Mouse (Mus musculus): ENCODE results near the gene Ovol1. TPM values are rescaled to one million over a fixed set of nuclear protein-coding genes. Genes with fewer than 3 reads are reported as not detected.

The Ovol1 gene
- polyA plus RNA-seq (2015; fragmentation: Nextera tagmentation; extraction: Ambion mirVana): 0.11 TPM in 1 of 2 replicates, not detected in the other

DNA sequence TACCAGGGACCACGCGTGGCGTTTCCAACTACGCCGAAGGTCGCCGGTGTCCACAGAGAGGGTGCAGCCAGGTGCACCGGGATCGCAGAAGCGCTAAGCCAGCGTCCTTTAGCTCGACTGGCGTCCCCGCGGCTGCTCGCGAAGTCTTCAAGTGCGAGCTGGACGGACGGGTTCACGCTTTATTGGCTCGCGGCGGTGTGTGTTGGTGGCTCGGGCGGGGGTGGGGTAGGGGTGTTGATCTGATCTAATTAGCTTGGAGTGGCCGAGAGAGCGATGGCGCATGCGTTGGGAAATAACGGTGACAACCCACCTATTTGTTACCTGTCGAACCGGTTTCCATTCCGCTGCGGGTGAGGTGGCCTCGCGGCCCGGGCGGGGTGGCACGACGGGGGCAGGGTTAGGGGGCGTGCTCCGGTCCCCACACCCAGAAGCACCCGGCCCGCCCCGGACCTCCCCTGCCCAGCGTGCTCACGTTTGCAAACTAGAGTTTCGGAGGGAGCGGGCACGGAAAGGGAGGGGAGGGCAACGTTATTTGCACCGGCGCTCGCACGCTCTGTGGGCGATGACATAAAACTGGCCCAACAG, at the start of gene Ovol1:
Ovol1 (minus strand) TSS at position 190 of the 585 bp plus-strand sequence.
- Histone ChIP-seq H3K9ac (ENCODE audit: low read depth, low read length) (peak within 1 kb of the TSS; percentile 45; the same call in 1 of the 2 replicates), H3K27me3 (ENCODE audit: control insufficient read depth, insufficient read depth, low read depth, low read length) (peaks cover 63% of the 10 kb centered on the region), H3K4me2 (ENCODE audit: low read length) (peak within 1 kb of the TSS; percentile 82), H3K4me1 (ENCODE audit: control insufficient read depth, insufficient read depth, low read length) (peaks cover 14% of the 10 kb centered on the region), H3K27ac (ENCODE audit: low read length) (no peak within 1 kb of the TSS), H3K36me3 (ENCODE audit: control insufficient read depth, insufficient read depth, low read length) (no peaks in the 10 kb centered on the region), H3K9me3 (replicated peaks; ENCODE audit: control insufficient read depth, low read length, poor library complexity, severe bottlenecking) (no peaks in the 10 kb centered on the region), H3K4me3 (ENCODE audit: low read depth, low read length) (peak within 1 kb of the TSS; percentile 38)
- no peak for ATAC-seq
- WGBS: under 1% methylated on average over 57 of the region's 57 CpGs

DNA sequence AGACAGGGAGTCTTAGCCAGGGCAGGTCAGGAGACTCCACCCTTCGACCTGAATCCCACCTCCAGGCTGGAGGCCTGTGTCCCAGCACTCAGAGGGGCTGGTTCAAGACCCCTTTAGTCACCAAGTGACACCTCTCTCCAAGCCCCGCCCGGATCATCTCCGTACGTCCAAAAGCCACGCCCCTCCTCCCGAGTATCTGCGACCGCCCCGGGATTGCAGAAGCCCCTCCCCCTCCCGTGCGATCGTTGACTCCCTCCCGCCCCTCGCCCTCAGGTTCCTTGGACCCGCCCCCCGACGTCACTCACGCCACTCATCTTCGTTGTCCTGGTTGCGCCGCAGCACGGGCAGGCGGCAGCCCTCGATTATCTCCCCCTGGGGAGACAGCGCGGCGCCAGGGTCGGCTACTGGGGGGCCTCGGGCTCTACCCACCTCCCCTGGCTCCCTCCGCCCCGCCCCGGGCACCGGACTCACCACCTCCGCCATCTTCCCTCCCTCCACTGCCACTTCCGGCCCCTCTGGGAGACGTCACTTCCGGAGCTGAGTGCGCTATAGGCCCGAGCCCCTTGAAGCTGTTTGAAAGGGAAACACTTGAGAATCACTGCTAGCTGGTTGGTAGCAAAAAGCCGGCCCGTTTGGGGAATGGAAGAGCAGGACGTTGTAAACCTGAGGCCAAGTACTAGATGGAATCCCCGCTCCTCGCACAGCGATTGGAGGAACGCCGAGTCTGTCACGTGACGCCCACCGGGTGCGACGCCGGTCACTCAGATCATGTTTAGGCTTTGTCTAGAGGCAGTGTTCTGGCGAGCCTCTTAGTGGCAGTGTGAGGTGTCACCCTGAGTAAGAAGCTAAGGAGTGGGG, 49.3 kb upstream of the Ovol1 start, which contains the start of gene Kat5:
Kat5 (minus strand) TSS at position 691 of the 858 bp plus-strand sequence.
- no peaks in the 10 kb centered on the region for H3K27me3 ChIP-seq (ENCODE audit: control insufficient read depth, insufficient read depth, low read depth, low read length)
- ATAC-seq: peak; percentile 94
- under 1% methylated on average over 54 of the region's 55 CpGs for WGBS

DNA sequence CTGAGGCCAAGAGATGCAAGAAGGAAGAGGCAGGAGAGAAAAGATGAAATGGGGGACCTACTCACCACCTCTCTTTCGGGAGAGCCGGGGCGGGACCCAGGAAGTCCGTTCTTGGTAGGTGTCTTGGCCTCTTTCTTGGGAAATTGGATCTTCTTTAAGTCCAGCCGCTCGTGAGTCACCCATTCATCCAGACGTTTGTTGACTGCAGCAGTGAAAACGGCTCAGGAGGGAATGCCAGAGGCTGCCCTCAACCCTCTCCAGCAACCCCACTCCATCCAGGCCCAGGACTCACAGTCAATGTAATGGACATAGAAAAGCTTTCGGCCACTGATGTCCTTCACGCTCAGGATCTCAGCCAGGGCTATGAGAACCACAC, 48.7 kb upstream of the Ovol1 start:
- Histone ChIP-seq H3K4me1 (ENCODE audit: control insufficient read depth, insufficient read depth, low read length) (peaks cover 22% of the 10 kb centered on the region), H3K9me3 (replicated peaks; ENCODE audit: control insufficient read depth, low read length, poor library complexity, severe bottlenecking) (no peaks in the 10 kb centered on the region), H3K4me2 (ENCODE audit: low read length) (peak overlapping the region; percentile 61), H3K27ac (ENCODE audit: low read length) (peak overlapping the region; percentile 99), H3K9ac (ENCODE audit: low read depth, low read length) (peak overlapping the region; percentile 87), H3K36me3 (ENCODE audit: control insufficient read depth, insufficient read depth, low read length) (peaks cover 32% of the 10 kb centered on the region), H3K4me3 (ENCODE audit: low read depth, low read length) (peak overlapping the region; percentile 69), H3K27me3 (ENCODE audit: control insufficient read depth, insufficient read depth, low read depth, low read length) (no peaks in the 10 kb centered on the region)
- ATAC-seq: no peak
- 58% methylated on average over 10 of the region's 10 CpGs for WGBS

More for the DNA sequence above, 49.3 kb upstream of the Ovol1 start, which contains the start of gene Kat5:
- peak within 1 kb of the TSS; percentile 87 for H3K9ac ChIP-seq (ENCODE audit: low read depth, low read length)
- peak within 1 kb of the TSS; percentile 99 for H3K27ac ChIP-seq (ENCODE audit: low read length)
- peaks cover 27% of the 10 kb centered on the region for H3K36me3 ChIP-seq (ENCODE audit: control insufficient read depth, insufficient read depth, low read length)
- peaks cover 22% of the 10 kb centered on the region for H3K4me1 ChIP-seq (ENCODE audit: control insufficient read depth, insufficient read depth, low read length)
- no peaks in the 10 kb centered on the region for H3K9me3 ChIP-seq (replicated peaks; ENCODE audit: control insufficient read depth, low read length, poor library complexity, severe bottlenecking)
- H3K4me2 ChIP-seq (ENCODE audit: low read length): peak within 1 kb of the TSS; percentile 61
- H3K4me3 ChIP-seq (ENCODE audit: low read depth, low read length): peak within 1 kb of the TSS; percentile 69

DNA sequence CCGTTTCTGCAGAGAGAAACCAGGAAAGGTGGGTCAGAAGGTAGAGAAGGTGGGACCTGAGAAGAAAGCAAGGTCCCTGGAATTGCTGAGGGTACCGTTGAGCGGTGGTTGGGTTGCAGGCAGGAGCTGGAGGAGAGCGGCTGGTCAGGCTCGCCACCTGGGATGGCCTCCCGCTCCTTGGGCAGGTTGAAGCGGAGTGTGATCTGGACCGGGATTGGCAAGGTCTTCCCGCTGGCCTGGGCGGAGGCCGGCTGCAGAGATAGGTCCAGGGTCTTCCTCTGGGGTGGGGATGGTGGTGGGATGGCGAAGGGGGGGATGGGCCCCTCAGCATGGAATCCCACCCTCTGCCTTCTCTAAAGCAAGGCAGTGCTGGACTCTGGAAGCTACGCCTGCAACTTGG, 48.3 kb upstream of the Ovol1 start:
- peak overlapping the region; percentile 99; the same call in 1 of the 2 replicates for H3K27ac ChIP-seq (ENCODE audit: low read length)
- 97% methylated on average over 13 of the region's 13 CpGs for WGBS
- peaks cover 35% of the 10 kb centered on the region for H3K36me3 ChIP-seq (ENCODE audit: control insufficient read depth, insufficient read depth, low read length)

DNA sequence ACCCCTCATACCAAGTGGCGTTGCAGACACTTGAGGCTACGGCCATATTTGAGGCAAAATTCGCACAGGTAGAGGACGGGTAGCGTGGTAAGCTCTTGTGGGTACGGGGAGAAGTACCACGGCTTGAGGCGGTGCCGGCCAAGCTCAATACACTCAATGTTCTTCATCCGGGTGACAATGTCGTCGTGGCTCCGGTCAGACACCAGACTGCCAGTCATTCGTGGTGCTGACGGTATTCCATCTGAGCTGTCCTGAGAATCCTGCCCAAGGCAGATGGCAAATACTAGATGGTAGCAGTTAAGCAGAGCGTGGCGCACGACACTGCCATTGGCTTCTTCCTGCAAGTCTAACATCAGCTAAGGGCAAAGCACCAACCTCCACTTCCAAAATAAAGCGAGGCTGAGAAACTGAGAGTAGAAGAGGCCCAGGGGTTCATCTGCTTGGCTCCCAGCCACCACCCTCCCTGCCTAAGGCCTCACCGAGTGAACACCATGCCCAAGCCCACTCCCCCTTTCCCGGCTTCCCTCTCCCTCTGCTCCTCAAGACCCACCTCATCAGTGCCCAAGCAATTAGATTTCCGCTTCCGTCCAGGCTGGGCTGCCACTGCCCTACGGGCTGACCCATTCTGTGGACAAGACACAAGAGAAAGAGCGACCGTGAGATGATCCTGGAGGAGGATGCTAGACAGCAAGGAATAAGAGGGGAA, 47.4 kb upstream of the Ovol1 start:
- Histone ChIP-seq H3K9me3 (replicated peaks; ENCODE audit: control insufficient read depth, low read length, poor library complexity, severe bottlenecking) (no peaks in the 10 kb centered on the region), H3K4me3 (ENCODE audit: low read depth, low read length) (no peak overlapping the region), H3K27me3 (ENCODE audit: control insufficient read depth, insufficient read depth, low read depth, low read length) (no peaks in the 10 kb centered on the region), H3K27ac (ENCODE audit: low read length) (no peak overlapping the region), H3K4me2 (ENCODE audit: low read length) (peak overlapping the region; percentile 61; the same call in 1 of the 2 replicates), H3K9ac (ENCODE audit: low read depth, low read length) (0 out of 2 replicates have a peak overlapping the region, but pooled peaks have one; percentile 30), H3K4me1 (ENCODE audit: control insufficient read depth, insufficient read depth, low read length) (peaks cover 28% of the 10 kb centered on the region), H3K36me3 (ENCODE audit: control insufficient read depth, insufficient read depth, low read length) (peaks cover 44% of the 10 kb centered on the region)
- ATAC-seq: no peak
- 93% methylated on average over 26 of the region's 26 CpGs for WGBS

More for the DNA sequence above, 48.3 kb upstream of the Ovol1 start:
- no peaks in the 10 kb centered on the region for H3K27me3 ChIP-seq (ENCODE audit: control insufficient read depth, insufficient read depth, low read depth, low read length)
- no peaks in the 10 kb centered on the region for H3K9me3 ChIP-seq (replicated peaks; ENCODE audit: control insufficient read depth, low read length, poor library complexity, severe bottlenecking)
- peak overlapping the region; percentile 87; the same call in 1 of the 2 replicates for H3K9ac ChIP-seq (ENCODE audit: low read depth, low read length)
- no peak; the same call in 1 of the 2 replicates for ATAC-seq
- H3K4me3 ChIP-seq (ENCODE audit: low read depth, low read length): peak overlapping the region; percentile 69
- H3K4me2 ChIP-seq (ENCODE audit: low read length): peak overlapping the region; percentile 61
- peaks cover 22% of the 10 kb centered on the region for H3K4me1 ChIP-seq (ENCODE audit: control insufficient read depth, insufficient read depth, low read length)

DNA sequence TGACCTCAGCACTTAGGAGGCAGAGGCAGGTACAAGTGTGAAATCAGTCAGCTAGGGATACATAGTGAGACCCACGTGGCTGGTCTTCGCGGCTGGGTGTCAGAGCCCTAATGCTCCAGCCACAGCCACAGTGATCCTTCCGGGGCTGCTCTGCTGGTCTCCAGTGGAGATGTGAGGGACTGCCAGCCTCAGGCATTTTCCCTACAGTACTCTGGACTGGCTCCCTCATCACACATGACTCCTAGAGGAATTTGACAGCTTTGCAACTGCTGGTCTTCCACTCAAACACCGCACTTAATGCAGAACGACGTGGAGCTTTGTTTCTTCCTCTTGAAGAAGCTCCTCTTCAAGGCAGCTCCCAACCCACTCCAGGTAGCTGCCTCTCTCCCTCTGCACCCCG, 45.8 kb upstream of the Ovol1 start:
- H3K9ac ChIP-seq (ENCODE audit: low read depth, low read length): no peak overlapping the region
- H3K27me3 ChIP-seq (ENCODE audit: control insufficient read depth, insufficient read depth, low read depth, low read length): no peaks in the 10 kb centered on the region
- H3K4me3 ChIP-seq (ENCODE audit: low read depth, low read length): no peak overlapping the region
- no peak overlapping the region for H3K27ac ChIP-seq (ENCODE audit: low read length)
- peaks cover 39% of the 10 kb centered on the region for H3K4me1 ChIP-seq (ENCODE audit: control insufficient read depth, insufficient read depth, low read length)
- peaks cover 44% of the 10 kb centered on the region for H3K36me3 ChIP-seq (ENCODE audit: control insufficient read depth, insufficient read depth, low read length)
- no peaks in the 10 kb centered on the region for H3K9me3 ChIP-seq (replicated peaks; ENCODE audit: control insufficient read depth, low read length, poor library complexity, severe bottlenecking)
- WGBS: 83% methylated on average over 8 of the region's 8 CpGs
- no peak for ATAC-seq
- no peak overlapping the region for H3K4me2 ChIP-seq (ENCODE audit: low read length)

DNA sequence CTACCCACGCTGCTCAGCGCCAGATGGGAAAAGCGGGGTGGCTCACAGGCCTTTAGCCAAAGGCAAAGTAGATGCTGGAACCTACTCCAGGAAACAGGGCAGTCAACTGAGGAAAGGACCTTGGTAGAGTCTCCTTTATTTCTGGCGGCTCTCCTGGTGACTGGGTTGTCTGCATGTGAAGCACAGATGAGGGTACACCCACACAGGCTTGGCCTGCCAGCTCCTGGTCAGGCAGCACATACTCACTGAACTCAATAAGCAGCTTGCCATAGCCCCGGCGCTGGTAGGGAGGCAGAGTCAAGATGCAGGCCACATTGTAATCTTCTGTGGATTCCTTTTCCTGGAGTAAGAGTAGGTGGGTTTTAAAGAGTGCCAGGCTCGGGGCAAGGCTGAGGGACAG, 44.7 kb upstream of the Ovol1 start:
- Histone ChIP-seq H3K9me3 (replicated peaks; ENCODE audit: control insufficient read depth, low read length, poor library complexity, severe bottlenecking) (no peaks in the 10 kb centered on the region), H3K9ac (ENCODE audit: low read depth, low read length) (no peak overlapping the region), H3K4me1 (ENCODE audit: control insufficient read depth, insufficient read depth, low read length) (peaks cover 31% of the 10 kb centered on the region), H3K36me3 (ENCODE audit: control insufficient read depth, insufficient read depth, low read length) (peaks cover 44% of the 10 kb centered on the region), H3K27ac (ENCODE audit: low read length) (no peak overlapping the region), H3K4me3 (ENCODE audit: low read depth, low read length) (no peak overlapping the region), H3K27me3 (ENCODE audit: control insufficient read depth, insufficient read depth, low read depth, low read length) (no peaks in the 10 kb centered on the region), H3K4me2 (ENCODE audit: low read length) (no peak overlapping the region)
- 97% methylated on average over 7 of the region's 7 CpGs for WGBS
- ATAC-seq: no peak

DNA sequence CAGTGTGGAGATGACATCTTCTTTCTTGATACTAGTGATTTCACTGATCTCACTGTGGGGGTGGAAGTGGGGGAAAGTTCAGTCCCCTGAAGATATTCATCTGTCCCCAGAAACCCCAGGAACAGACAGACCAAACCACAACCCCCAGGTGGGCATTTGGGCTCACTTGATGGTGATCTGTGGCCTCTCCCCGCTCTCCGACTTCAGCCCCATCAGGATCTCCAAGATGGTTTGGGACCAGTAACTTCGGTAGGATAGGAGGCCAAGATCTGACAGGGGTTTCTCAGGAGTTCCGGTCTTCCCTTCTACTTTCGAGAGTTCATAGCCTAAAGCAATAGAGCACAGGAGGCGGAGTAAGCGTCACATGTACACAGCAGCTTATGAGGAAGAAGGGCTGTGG, 43.2 kb upstream of the Ovol1 start:
- H3K27me3 ChIP-seq (ENCODE audit: control insufficient read depth, insufficient read depth, low read depth, low read length): no peaks in the 10 kb centered on the region
- peaks cover 25% of the 10 kb centered on the region for H3K4me1 ChIP-seq (ENCODE audit: control insufficient read depth, insufficient read depth, low read length)
- no peak overlapping the region for H3K9ac ChIP-seq (ENCODE audit: low read depth, low read length)
- no peak overlapping the region for H3K4me3 ChIP-seq (ENCODE audit: low read depth, low read length)
- no peak for ATAC-seq
- no peak overlapping the region for H3K4me2 ChIP-seq (ENCODE audit: low read length)
- no peaks in the 10 kb centered on the region for H3K9me3 ChIP-seq (replicated peaks; ENCODE audit: control insufficient read depth, low read length, poor library complexity, severe bottlenecking)
- H3K36me3 ChIP-seq (ENCODE audit: control insufficient read depth, insufficient read depth, low read length): peaks cover 43% of the 10 kb centered on the region
- WGBS: 92% methylated on average over 7 of the region's 7 CpGs
- no peak overlapping the region for H3K27ac ChIP-seq (ENCODE audit: low read length)
